Mouse (Mus musculus): ENCODE measurements around the gene Blzf1.
A peak's percentile ranks its signal among the peaks of the same experiment; 100 is the strongest.

Blzf1 gene

GRCm38 (mm10) chr1:164294071-164294470, 13.2 kb downstream of the Blzf1 start:
- no peak for DNase-seq (ENCODE audit: low read depth, low spot score)

- DNase-seq (ENCODE audit: low read depth, low spot score): no peak
Measured at GRCm38 (mm10) chr1:164292040-164292439, 15.2 kb downstream of the Blzf1 start.

DNA sequence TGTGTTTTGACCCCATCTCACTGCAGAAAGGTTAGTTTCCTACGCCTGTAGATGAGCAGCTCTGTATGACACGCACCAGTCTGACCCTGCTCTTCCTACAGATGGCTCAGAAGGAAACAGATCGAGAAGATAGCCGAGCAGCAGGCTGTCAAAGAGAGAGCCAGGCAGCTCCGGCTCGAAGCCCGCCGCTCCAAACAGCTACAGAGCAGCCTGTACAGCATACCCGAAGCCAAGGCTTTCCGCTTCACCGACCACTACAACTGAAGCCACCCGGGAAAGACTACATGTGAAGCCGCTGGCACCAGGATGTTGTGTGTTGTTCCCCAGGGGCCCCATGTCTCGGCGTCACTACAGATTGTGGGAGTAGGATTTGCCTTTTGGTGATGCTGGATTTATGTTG, 19.9 kb downstream of the Blzf1 start:
- DNase-seq (ENCODE audit: low read depth, low spot score): no peak

DNA sequence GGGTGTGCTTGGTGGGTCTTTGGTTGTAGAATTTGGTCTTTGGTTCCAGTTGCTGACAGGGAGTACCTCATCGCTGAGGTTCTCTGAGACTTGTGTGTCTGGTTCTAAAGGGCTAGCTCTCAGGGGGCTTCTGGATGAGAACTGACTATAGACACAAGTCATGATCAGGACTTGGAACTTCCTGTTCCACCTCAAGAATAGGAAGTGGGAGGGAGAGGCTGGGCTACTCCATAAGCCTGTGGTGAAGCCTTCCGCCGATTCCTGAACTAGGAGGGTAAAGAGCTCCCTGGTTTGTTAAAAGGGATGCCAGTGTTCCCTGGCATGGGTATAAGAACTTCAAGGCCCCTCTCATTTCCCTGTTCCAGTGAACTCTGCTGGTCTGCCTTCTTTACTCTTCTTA, 23.3 kb downstream of the Blzf1 start:
- DNase-seq (ENCODE audit: low read depth, low spot score): no peak

DNA sequence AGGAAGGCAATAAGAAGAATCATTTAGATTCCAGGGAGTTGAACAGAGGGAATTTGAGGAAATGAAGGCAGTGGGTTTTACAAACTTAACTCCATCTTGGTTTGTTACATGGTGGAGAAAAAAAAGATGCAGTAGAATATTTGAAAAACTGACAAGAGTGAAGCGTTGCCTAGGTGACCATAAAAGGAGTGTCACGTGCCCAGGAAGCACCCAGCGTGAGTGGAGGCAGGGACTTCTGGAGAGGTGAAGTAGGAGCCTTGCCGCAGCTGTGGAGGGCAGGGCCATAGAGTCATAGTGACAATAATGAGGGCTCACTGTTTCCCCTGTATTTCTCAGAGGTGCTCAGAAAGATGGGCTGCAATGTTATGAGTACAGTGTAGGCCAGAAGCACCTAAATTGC, 28.0 kb downstream of the Blzf1 start:
- DNase-seq (ENCODE audit: low read depth, low spot score): peak; percentile 32

DNA sequence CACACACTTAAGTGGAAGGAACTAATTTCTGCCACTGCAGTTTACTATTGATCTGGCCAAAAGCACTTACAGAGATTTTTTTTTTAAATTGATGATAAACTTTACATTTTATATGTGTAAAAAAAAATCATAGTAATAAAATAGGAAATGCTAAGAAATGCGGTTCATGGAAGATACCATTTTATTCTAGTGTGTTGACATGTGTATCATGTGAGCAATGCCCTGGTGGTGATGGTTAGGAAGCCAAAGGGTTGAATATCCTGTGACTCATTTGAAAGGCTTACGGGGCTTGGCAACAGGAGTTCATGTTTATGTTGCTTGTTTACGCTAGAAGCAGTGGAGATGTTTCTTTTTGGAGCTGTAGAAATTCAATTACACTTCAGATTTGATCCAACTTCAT, 30.7 kb downstream of the Blzf1 start:
- no peak for DNase-seq (ENCODE audit: low read depth, low spot score)

GRCm38 (mm10) chr1:164275455-164275954, 31.8 kb downstream of the Blzf1 start, which contains the start of gene Ccdc181:
Gene Ccdc181, plus strand, starts transcription at chr1:164275585.
- DNase-seq (ENCODE audit: low read depth, low spot score): peak; percentile 97

DNA sequence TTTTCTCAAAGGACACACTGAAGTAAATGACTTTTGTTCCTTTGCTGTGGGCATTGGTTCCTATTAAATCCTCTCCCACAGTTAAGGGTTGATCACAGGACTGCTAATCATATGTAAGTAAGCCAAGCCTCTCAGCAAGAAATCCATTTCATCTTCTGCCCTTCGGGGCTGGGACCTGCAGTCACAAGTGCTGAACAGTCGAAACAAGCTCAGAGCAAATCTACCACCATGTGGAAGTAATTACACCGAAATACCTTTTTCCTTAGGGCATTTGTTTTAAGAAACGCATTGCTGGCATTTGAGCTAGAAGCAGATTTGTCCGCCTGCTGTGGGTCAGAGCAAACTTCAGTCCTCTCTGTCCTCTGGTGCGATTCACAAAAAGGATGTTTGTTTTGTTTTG, 33.6 kb downstream of the Blzf1 start:
- no peak for DNase-seq (ENCODE audit: low read depth, low spot score)

GRCm38 (mm10) chr1:164270941-164271340, 36.3 kb downstream of the Blzf1 start:
- DNase-seq (ENCODE audit: low read depth, low spot score): no peak

- DNase-seq (ENCODE audit: low read depth, low spot score): no peak
Measured at GRCm38 (mm10) chr1:164261553-164261952, 45.7 kb downstream of the Blzf1 start.

DNA sequence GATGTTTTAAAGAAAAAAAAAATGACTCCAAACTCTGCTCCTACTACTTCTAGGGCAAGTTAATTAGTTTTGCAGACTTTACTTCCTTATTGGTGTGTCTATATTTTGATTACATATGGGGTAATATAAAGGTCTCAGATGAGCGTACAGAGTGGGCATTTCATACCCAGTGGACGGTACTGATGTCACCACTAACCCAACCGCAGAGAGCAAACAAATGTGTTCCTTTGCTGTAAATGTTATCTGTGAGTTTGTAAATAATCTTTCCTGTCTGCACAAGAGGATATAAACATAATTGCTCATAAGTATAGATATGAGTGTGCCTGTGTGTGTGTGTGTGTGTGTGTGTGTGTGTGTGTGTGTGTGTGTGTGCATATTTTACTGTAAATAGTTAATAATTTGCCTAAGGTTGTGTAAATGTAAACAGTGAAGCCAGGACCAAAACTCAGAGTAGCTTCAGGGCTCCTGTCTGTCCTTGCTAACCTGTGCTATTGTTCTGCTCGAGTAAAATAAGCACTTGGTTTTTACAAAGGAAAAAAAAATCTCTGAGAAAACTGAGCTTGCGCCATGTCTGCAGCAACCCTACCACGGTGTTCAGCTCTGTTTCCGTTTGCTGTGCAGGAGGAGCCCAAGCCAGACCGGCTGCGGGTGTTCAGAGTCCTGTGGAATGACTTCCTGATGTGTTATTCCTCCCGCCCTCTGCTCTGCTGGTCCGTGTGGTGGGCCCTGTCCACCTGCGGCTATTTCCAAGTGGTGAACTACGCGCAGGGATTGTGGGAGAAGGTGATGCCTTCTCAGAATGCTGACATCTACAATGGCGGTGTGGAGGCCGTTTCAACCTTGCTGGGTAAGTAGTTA, 46.9 kb downstream of the Blzf1 start:
- no peak for DNase-seq (ENCODE audit: low read depth, low spot score)

DNA sequence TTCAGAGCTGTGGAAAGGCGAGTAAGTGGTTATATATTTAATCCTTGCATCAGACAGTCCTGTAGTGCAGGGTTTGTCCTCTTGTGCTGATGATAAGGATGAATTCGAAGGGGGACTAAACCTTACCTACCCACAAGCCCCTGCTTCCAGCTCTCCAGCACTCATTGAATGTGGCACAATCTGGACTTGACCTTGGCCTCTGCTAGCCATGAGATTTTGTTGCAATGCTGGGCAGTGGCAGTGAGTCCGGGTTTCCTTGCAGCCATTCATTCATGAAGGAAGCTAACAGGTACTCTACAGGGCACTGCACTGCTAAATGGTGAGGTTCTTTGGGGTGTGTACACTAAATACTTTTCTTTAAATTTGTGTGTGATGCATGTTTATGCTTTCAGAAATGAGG, 52.5 kb downstream of the Blzf1 start:
- DNase-seq (ENCODE audit: low read depth, low spot score): no peak

- no peak for DNase-seq (ENCODE audit: low read depth, low spot score)
Measured at GRCm38 (mm10) chr1:164252551-164252950, 54.7 kb downstream of the Blzf1 start.

DNA sequence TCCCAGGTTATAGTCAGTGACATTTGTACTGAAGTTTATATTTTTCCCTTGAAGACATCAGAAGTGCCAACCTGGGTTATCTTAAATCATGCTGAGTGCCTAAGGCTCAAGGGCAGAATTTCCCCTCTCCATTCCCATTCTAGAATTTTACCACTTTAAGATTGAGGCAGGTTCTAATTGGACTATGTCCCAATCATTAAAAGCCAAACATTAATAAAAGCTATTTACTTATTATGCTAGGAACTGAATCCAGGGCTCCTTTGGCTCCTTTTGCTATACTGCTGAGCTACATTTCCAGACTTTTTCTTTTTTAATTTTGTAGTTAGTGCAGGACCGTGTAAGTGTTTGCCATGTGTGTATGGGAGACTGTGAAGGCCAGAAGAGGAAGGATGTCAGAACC, 55.9 kb downstream of the Blzf1 start:
- no peak for DNase-seq (ENCODE audit: low read depth, low spot score)

- DNase-seq (ENCODE audit: low read depth, low spot score): peak; percentile 7
Measured at GRCm38 (mm10) chr1:164250391-164251150, 56.7 kb downstream of the Blzf1 start.

GRCm38 (mm10) chr1:164249332-164249711, 58.0 kb downstream of the Blzf1 start:
- DNase-seq (ENCODE audit: low read depth, low spot score): no peak

DNA sequence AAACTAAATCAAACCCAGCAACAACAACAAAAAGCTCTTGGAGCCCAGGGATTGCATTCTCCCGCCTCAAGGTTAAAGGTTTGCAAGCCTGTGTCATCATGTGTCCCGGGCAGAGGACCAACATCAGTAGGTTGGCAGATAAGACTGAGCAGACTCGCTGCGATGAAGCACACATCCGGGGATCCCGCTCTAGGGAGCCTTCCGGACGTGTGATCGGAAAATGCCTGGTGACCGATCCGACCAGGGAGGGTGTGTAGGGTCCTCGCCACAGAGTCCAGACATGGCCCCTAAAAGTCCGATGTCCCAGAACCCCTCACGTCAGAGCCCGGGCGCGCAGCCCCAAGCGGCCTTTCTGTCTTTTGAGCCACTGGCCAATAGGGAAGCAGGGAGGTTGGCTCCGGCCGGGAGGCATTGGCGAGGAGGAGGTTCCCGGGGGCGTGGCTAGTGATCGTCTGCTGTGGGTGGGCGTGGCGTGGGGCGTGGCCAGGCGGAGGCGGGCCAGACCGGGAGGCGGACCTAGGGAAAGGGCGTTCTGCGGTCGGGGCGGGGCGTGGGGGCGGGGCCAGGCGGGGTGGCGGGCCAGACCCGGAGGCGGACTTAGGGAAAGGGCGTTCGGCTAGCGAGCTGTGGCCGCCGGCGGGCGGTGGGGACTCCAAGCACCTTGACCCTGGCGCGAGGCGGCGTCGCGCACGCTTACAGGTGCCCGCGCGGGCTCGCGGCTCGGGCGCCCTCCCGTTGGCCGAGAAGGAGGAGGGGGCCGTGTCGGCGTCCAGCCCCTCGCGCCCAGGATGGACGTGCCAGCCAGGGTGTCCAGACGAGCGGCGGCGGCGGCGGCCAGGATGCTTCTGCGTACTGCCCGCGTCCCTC, 58.6 kb downstream of the Blzf1 start, which contains the start of gene Slc19a2:
Gene Slc19a2 (plus strand): TSS at position 582 of the 867 bp plus-strand sequence.
- DNase-seq (ENCODE audit: low read depth, low spot score): peak; percentile 99

GRCm38 (mm10) chr1:164247971-164248370, 59.3 kb downstream of the Blzf1 start:
- peak; percentile 28 for DNase-seq (ENCODE audit: low read depth, low spot score)

DNA sequence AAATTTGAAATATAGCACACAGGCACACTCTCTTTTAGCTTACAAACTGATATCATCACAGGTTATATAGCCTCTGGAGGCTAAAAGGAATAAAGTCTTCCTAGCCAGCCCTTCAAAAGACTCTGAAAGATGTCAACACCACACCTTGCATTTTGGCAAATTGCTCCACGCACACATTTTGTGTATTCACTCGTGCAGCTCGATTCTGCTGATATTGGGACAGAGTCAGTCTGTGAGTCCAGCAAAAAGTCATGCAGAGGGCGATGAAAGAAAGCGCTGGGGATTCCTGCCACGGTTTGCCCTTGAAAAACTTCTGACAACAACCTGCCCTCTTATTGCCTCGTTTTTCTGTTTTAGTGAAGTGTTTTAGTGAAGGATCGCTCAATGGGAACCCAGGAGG, 59.8 kb downstream of the Blzf1 start:
- no peak for DNase-seq (ENCODE audit: low read depth, low spot score)

- DNase-seq (ENCODE audit: low read depth, low spot score): no peak
Measured at GRCm38 (mm10) chr1:164242809-164243208, 64.5 kb downstream of the Blzf1 start.

DNA sequence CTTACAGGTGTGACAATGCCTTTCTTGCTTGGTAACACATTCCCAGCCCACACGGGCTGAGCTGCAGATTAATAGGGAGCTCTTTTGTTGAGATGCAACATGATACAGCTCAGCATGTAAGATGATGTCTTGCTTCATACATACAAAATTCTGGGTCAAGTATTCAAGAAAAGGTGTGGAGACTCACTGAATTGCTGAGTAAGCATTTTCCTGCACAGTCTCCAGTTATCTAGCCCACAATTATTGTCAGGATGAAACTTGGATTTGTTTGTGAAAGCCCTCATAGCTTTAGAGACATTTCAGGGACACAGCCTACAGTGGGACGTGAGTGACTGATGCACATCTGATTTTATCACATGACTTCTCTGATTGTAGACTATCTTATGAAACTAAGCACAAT, 65.8 kb downstream of the Blzf1 start:
- no peak for DNase-seq (ENCODE audit: low read depth, low spot score)
